Mouse (Mus musculus): ENCODE data around the gene Mfsd4b2.

- TF ChIP-seq SMC3 (IDR thresholded peaks at IDR 0.05; ENCODE audit: low read depth, low read length) (no peak), USF1 (IDR thresholded peaks at IDR 0.05; ENCODE audit: low read depth, low read length) (no peak), TBP (conservative IDR thresholded peaks at IDR 0.05; ENCODE audit: low read depth, low read length) (no peak), CTCF (conservative IDR thresholded peaks at IDR 0.05 in 1 of 2, IDR thresholded peaks at IDR 0.05 in 1 of 2; ENCODE audit: low read depth in 2 of 2, low read length in 2 of 2) (no peak)
These were observed 27.8 kb downstream of the Mfsd4b2 start, which contains the start of gene Mfsd4b4 for GRCm38 (mm10) chr10:39898874-39899371.

All from CH12.LX (cell line).